Mouse (Mus musculus) right cerebral cortex, postnatal 25 days (tissue): ENCODE data around the gene Enc1.

ENCODE experiments used
- DNase-seq: peaks from one replicate; pipeline ENCODE4 v3.0.0; 2022

Gene Enc1

GRCm38 (mm10) chr13:97230101-97230500 lies 10.8 kb upstream of the Enc1 start:
- no peak for DNase-seq

- no peak for DNase-seq
Measured at GRCm38 (mm10) chr13:97233092-97233491, 7.8 kb upstream of the Enc1 start.

- DNase-seq = peak; percentile 79
Measured at GRCm38 (mm10) chr13:97234785-97235417, 6.0 kb upstream of the Enc1 start.

- DNase-seq = no peak
Measured at GRCm38 (mm10) chr13:97235911-97236310, 5.0 kb upstream of the Enc1 start.

GRCm38 (mm10) chr13:97237700-97238099 lies 3.2 kb upstream of the Enc1 start:
- DNase-seq = no peak

GRCm38 (mm10) chr13:97238181-97238981 lies 2.5 kb upstream of the Enc1 start:
- DNase-seq = no peak

- DNase-seq = peak; percentile 72
Measured at GRCm38 (mm10) chr13:97239343-97240180, 1.3 kb upstream of the Enc1 start.

- DNase-seq = peak; percentile 78
Measured at GRCm38 (mm10) chr13:97240279-97240964, 483 bp upstream of the Enc1 start.

- no peak for DNase-seq
Measured at GRCm38 (mm10) chr13:97241787-97242280, 929 bp downstream of the Enc1 start.

GRCm38 (mm10) chr13:97242716-97243115 lies 1.8 kb downstream of the Enc1 start:
- DNase-seq = peak; percentile 31

- DNase-seq = no peak
Measured at GRCm38 (mm10) chr13:97243962-97244711, 3.2 kb downstream of the Enc1 start.

- DNase-seq = no peak
Measured at GRCm38 (mm10) chr13:97244712-97245105, 3.8 kb downstream of the Enc1 start.

- DNase-seq = no peak
Measured at GRCm38 (mm10) chr13:97245157-97245556, 4.3 kb downstream of the Enc1 start.

GRCm38 (mm10) chr13:97246217-97246616 lies 5.3 kb downstream of the Enc1 start:
- DNase-seq = no peak

- no peak for DNase-seq
Measured at GRCm38 (mm10) chr13:97247754-97248153, 6.8 kb downstream of the Enc1 start.

- DNase-seq = no peak
Measured at GRCm38 (mm10) chr13:97249051-97249461, 8.2 kb downstream of the Enc1 start.

- DNase-seq = no peak
Measured at GRCm38 (mm10) chr13:97249507-97250078, 8.7 kb downstream of the Enc1 start.

- DNase-seq = no peak
Measured at GRCm38 (mm10) chr13:97250148-97250547, 9.2 kb downstream of the Enc1 start.

- no peak for DNase-seq
Measured at GRCm38 (mm10) chr13:97250551-97251380, 9.9 kb downstream of the Enc1 start.

- no peak for DNase-seq
Measured at GRCm38 (mm10) chr13:97251736-97252135, 10.8 kb downstream of the Enc1 start.

- no peak for DNase-seq
Measured at GRCm38 (mm10) chr13:97252469-97252868, 11.6 kb downstream of the Enc1 start.
